Mouse (Mus musculus) layer of hippocampus, postnatal 25 days (tissue): ENCODE results near the gene Rsph6a. TPM values are rescaled to one million over a fixed set of nuclear protein-coding genes. Genes with fewer than 3 reads are reported as not detected.
A peak's percentile ranks its signal among the peaks of the same experiment; 100 is the strongest.

Experiments
- DNase-seq, 2 experiments: peaks; one replicate each; pipeline ENCODE4 v3.0.0; 2022; ENCODE audit warnings: mixed read lengths in 2 of 2, low spot score in 1 of 2; ENCODE audit errors: extremely low spot score in 1 of 2
- total RNA-seq, 2 experiments: library from RNA; stranded (reverse); gene quantifications; 2 replicates each; pipeline ENCODE4 v1.2.3; 2021

Rsph6a gene
- under 1 TPM in 1 of 2 experiments, not detected in 1; 0.10 TPM for total RNA-seq

GRCm38 (mm10) chr7:19054047-19054776 is at the start of gene Rsph6a:
Gene Rsph6a (plus strand): TSS chr7:19054690.
- peak in 1 of 2 experiments; percentile 53 for DNase-seq

GRCm38 (mm10) chr7:19005417-19006121 is 48.9 kb upstream of the Rsph6a start:
- DNase-seq: no peak

- peak; percentile 58 to 79 for DNase-seq
Observed at GRCm38 (mm10) chr7:19006476-19006875, 48.0 kb upstream of the Rsph6a start.

GRCm38 (mm10) chr7:19007026-19007977 is 47.2 kb upstream of the Rsph6a start:
- DNase-seq: no peak

- DNase-seq: no peak
Observed at GRCm38 (mm10) chr7:19010581-19010980, 43.9 kb upstream of the Rsph6a start.

GRCm38 (mm10) chr7:19012025-19012621 is 42.4 kb upstream of the Rsph6a start:
- DNase-seq: no peak

GRCm38 (mm10) chr7:19012882-19013281 is 41.6 kb upstream of the Rsph6a start:
- no peak for DNase-seq

GRCm38 (mm10) chr7:19014452-19014851 is 40.0 kb upstream of the Rsph6a start:
- no peak for DNase-seq

GRCm38 (mm10) chr7:19016042-19016441 is 38.4 kb upstream of the Rsph6a start:
- no peak for DNase-seq

- DNase-seq: no peak
Observed at GRCm38 (mm10) chr7:19017909-19018308, 36.6 kb upstream of the Rsph6a start.

GRCm38 (mm10) chr7:19021048-19021447 is 33.4 kb upstream of the Rsph6a start:
- no peak for DNase-seq

GRCm38 (mm10) chr7:19022189-19022958 is 32.1 kb upstream of the Rsph6a start:
- DNase-seq: no peak

- DNase-seq: no peak
Observed at GRCm38 (mm10) chr7:19023357-19023814, 31.1 kb upstream of the Rsph6a start, which contains the start of gene Foxa3. Gene Foxa3 (minus strand): TSS chr7:19023538.

GRCm38 (mm10) chr7:19024096-19024506 is 30.4 kb upstream of the Rsph6a start, which contains the start of gene Sympk:
Gene Sympk (plus strand): TSS chr7:19024377.
- peak; percentile 83 to 86 for DNase-seq

GRCm38 (mm10) chr7:19024581-19025255 is 29.8 kb upstream of the Rsph6a start:
- DNase-seq: peak in 1 of 2 experiments; percentile 26

GRCm38 (mm10) chr7:19028067-19028466 is 26.4 kb upstream of the Rsph6a start:
- no peak for DNase-seq

- DNase-seq: peak in 1 of 2 experiments; percentile 43
Observed at GRCm38 (mm10) chr7:19029084-19029653, 25.3 kb upstream of the Rsph6a start.

- no peak for DNase-seq
Observed at GRCm38 (mm10) chr7:19031641-19032040, 22.8 kb upstream of the Rsph6a start.
